Mouse (Mus musculus) myocyte (in vitro differentiated cells): ENCODE measurements around the gene Lcorl.

ENCODE experiments used
- POLR2A ChIP-seq: IDR thresholded peaks from one replicate; pipeline ENCODE4 v1.6.1; 2011; ENCODE audit warnings: low read depth, mild to moderate bottlenecking, control low read depth, moderate library complexity; ENCODE audit not compliant: insufficient read length
- POLR2AphosphoS2 ChIP-seq: IDR thresholded peaks from one replicate; pipeline ENCODE4 v1.6.1; 2011; ENCODE audit warnings: low read depth, control low read depth; ENCODE audit not compliant: insufficient read length
- REST ChIP-seq: IDR thresholded peaks from one replicate; pipeline ENCODE4 v1.6.1; 2011; ENCODE audit warnings: mild to moderate bottlenecking, control low read depth, moderate library complexity; ENCODE audit not compliant: insufficient read depth, insufficient read length
- USF1 ChIP-seq: IDR thresholded peaks from one replicate; pipeline ENCODE4 v1.6.1; 2011; ENCODE audit warnings: low read depth, mild to moderate bottlenecking, control low read depth, moderate library complexity

DNA sequence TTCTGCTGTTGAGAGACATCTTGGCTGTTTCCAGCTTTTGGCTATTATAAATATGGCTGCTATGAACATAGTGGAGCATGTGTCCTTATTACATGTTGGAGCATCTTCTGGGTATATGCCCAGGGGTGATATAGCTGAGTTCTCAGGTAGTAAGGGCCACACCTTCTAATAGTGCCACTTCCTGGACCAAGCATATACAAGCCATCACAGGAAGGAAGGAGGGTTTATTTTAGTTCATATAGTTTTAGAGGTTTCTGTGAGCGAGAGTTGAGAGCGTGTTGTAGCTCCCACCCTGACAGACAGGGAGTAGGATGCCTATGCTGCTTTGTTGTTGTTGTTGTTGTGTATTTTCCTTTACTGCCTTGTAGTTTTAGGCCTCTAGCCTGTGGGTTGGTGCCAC is 172.2 kb downstream of the Lcorl start:
- TF ChIP-seq POLR2A, result no peak
- no peak for TF ChIP-seq REST
- no peak for TF ChIP-seq POLR2AphosphoS2
- TF ChIP-seq USF1, result no peak
